Mouse (Mus musculus) kidney, postnatal 36 days (tissue): ENCODE results near the gene Tomm7.
"Not testable (repeated sequence)": the region's sequence is repeated elsewhere in the genome, so short reads cannot be mapped to it uniquely, and the experiment has no call there.

Experiments used
- DNase-seq, 2 experiments: peaks; one replicate each; pipeline ENCODE4 v3.0.0; 2021 to 2022; ENCODE audit warnings: mixed read lengths in 2 of 2

The Tomm7 gene

DNA sequence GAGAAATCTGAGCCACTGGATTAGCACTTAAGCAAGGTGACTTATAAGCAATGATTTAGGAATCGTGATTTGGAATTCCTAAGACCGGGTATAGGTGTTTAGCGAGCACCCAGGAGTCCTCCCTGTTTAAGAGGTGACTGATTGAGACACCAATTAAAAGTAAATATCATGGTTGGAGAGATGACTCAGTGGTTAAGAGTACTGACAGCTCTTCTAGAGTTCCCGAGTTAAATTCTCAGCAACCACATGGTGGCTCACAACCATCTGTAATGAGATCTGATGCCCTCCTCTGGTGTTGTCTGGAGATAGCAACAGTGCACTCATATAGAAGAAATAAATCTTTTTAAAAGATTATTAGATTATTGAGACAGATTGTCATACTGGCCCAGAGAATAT lies 7.2 kb upstream of the Tomm7 start:
- DNase-seq, result not testable (repeated sequence)

DNA sequence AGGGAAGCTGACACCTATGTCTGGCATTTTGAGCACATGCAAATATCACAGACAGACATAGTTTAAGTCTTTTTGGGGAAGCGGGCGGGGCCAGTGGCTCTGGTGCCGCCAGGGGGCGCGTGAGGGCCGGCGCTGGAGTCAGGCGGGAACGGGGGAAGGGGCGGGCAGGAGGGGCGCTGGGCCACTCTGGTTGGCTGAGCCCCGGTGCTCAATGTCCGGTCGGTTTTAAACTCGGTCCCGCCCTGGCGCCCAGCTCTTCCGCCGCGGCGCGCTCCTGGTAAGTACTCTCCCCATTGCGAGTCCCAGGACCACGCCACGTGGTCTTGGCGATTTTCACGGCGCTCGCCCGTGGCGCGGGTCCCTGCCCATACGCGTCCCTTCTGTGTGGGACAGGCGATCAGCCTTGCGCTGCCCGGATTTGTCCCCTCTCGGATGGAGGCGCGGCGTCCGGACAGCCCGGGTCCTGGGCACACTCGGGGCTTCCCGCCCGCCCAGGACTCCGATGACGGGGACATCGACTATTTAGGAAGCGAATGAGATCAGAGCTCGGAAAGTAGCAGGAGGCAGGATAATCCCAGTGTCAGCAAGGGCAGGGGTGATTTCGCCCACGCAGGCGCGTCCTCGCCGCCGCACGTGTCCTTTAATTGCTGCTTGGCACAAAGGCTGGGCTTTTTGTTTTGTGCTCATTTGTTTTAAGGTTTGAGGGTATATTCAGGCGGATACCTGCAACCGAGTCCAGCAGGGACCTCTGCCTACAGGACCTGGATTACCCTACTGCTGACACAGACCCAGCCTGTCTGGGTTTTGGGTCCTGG lies 6.6 kb upstream of the Tomm7 start:
- DNase-seq, result peak; percentile 90 to 97

DNA sequence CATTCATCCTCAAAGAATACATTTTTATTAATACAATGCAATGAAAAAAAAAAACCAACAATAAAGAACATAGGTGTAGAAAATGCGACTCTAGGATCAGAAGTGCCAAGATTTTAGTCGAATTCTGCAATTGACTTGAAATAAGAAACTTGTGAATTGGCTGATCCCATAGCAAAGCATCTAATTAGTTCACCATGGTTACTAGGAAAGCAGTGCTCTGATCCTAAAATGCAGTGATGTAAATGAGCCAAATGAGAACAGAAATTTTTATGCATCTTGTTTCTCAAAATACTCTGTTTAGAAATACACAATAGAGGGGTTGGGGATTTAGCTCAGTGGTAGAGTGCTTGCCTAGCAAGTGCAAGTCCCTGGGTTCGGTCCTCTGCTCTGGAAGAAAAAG lies 1.2 kb upstream of the Tomm7 start:
- no peak for DNase-seq

DNA sequence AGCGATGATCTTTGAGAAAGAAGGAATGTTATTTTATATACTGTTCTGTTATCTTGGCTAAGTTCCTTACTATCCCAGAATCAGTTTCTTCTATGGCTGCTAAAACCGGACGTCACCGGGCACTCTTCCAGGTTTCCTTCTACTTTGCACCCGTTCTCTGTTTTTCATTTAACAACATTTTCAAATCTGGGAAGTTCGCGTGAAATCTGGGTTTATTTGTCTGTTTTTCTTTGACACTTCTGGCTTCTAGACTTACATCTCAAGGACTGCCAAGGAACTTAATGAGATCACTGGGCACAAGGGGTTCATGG lies 525 bp upstream of the Tomm7 start:
- DNase-seq, result peak; percentile 69 to 82

DNA sequence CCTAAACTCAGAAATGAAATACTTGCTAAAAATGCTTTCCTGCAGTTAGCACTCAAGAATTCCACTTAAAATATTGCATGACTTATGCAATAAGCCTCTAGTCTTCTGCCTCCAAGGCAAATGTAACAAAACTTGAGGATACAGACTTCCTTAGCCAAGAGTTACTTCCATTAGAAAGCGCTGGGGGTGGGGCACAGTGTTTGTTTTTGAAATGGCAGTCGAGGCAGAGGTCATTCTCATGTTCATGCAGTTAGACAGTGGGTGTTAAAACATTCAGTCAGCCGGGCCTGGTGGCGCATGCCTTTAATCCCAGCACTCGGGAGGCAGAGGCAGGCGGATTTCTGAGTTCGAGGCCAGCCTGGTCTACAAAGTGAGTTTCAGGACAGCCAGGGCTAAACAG lies 5.8 kb downstream of the Tomm7 start:
- DNase-seq, result no peak

DNA sequence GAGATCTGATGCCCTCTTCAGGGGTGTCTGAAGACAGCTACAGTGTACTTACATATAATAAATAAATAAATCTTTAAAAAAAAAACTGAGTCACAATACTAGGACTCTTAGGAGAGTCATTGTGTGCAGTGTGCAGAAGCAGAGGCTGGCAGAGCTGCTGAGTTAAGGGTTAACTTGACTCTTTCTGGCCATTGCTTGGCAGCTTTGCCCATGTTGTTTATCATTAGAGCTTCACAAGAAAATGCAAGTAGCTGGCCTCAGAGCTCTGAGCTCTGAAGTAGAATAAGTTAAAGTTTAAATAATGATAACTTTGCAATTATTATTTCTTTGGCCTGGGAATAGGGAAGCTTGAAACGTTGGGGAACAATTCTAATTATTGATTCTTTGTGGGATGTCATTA lies 8.3 kb downstream of the Tomm7 start:
- DNase-seq, result peak in 1 of 2 experiments; percentile 19

DNA sequence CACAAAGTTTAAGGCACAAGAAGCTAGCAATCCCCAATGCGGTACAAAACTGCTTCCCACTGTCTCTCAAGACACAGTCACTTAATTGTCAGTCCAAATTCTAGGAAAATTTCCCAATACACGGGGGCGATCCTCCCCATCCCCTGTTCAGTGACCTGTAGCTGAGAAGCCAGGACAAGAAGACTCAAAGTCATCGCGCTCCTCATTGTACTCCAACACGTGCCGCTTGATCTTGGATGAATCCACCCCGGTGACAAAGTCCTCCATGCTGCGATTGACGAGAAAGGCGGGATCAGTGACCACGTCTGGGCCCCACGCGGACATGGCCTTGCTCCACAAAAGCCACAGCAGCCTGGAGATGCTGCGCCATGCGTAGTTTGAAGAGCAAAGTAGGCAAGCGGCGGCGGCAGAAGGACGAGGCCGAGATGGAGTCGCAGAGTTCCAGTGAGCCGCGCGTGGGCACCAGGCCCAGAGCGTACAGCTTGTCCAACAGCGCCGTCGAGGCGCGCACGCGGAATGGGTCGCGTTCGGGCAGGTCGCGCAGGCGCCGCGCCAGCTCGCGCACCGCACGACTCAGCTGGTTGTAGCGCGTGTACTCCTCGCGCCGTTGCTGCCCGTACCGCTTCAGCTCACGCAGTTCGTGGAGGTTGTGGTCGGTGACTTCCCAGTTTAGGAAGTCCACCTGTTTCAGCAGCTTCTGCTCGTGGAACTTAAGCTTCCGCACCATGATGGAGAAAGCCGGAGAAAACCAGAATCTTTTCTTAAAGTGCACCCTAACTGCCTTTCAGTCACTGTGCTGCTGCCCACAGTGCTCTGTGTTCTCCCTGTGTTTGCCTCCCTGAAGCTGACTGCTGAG lies 12.8 kb downstream of the Tomm7 start:
- DNase-seq, result peak; percentile 21 to 69

DNA sequence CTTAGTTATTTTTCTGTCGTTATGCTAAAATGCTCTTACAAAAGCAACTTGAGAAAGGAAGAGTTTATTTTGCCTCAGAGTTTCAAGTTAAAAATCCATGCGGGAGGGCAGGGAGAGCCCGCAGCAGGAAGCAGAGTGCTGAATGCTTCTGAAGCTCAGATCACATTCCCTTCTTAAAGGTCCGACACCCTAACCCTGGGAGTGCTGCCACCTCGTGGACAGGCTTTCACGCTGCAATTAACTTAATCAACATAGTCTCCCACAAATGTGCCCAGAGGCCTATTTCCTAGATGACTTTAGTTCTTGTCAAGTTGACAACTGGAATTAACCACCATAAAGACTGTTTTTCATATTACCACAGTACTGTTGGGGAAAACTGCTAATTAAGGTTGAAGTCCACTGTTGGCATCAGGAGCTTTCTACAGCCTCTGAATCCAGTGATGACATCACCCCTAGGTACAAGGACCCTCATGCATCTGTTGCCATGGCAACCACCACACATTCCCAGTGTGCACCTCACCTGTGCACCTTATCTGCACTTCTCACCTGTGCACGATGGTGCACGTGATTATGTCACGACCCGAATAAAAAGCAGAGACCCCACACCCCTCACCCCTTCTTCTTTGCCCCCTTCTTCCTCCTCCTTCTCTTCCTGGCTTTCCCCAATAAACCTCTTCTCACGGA lies 17.5 kb downstream of the Tomm7 start:
- DNase-seq, result peak; percentile 41 to 81

DNA sequence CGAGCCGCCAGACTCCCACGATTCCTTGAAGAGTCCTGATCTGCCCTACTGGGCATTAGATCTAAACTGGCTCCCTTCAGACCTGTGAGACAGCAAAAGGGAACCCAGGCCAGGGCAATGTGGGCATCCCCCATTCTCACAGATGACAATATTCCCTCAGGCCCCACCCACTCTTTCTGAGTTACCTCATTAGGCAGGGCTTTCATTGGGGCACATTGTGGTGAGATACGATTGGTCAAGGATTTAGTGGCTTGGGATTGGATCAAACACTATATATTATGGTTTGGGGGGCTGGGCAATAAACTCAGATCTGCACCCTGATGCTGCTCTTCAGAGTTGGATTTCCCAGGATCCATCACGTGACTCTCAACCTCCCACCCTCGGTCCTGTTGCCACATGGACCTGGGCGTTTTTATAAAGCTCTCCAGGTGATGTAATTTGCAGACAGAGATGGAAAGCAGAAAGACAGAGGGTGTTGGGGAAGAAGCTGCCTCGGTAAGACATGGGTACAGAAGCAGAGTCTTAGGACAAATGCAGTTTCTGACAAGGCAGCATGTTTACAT lies 19.7 kb downstream of the Tomm7 start:
- DNase-seq, result no peak

DNA sequence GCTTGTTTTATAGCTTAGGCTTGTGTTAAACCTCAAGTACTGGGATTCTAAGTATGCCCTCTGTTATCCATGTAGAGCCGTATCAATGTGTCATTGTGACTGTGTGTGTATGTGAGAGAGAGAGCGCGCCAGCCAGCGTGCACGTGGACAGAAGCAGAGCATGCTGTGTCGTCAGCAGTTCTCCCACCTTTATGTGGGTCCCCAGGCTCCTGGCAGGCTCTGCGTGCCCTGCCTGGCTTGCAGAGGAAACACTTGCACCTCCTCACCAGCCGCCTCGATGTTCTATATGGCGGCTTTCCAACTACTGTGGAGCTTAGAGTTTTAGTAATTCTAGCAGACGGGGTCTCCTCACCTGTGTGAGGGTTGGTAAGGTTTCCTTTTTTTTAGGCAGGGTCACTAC lies 21.7 kb downstream of the Tomm7 start:
- no peak for DNase-seq

DNA sequence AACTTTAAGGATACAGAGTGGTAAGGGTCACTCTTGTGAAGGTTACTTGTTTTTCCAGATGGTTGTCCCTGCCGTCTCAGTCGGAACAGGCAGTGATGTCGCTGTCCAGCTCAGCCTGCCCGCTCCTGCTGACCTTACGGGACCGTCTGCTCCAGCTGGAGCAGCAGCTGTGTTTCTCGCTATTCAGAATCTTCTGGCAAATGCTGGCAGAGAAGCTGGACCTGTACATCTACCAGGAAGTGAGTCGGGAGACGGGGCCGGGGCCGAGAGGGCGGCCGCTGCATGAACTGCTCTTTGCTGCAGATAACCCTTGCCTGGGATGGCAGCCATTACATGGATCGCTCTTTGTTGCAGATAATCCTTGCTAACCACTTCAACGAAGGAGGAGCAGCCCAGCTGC lies 27.3 kb downstream of the Tomm7 start:
- DNase-seq, result no peak

DNA sequence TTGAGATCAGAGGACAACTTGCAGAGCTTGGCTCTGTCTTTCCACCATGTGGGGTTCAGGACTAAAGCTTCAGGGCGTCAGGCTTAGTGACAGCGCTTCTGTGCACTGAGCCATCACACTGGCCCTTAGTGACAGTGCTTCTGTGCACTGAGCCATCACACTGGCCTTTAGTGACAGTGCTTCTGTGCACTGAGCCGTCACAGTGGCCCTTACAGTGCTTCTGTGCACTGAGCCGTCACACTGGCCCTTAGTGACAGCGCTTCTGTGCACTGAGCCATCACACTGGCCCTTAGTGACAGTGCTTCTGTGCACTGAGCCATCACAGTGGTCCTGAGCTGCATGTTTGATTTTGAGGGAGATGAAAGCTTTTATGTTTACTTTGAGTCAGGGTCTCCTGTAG lies 29.1 kb downstream of the Tomm7 start:
- peak in 1 of 2 experiments; percentile 3 for DNase-seq

DNA sequence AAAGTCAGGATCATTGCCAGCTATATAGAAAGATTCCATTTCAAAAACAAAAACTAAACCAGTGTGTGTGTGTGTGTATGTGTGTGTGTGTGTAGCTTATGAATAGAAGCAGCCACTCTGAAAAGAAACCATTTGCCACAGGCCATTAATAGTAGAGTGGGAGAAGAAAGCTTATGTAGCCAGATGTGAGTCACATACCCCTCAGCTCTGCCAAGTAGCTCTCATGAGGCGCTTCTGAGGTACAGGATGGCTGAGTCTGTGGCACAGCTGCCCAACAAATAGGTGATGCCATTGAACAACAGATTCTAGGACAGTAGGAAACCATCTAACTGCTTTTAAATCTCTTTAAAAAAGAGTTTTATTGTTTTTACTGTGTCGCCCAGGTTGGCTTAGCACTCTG lies 51.2 kb downstream of the Tomm7 start:
- DNase-seq, result no peak

DNA sequence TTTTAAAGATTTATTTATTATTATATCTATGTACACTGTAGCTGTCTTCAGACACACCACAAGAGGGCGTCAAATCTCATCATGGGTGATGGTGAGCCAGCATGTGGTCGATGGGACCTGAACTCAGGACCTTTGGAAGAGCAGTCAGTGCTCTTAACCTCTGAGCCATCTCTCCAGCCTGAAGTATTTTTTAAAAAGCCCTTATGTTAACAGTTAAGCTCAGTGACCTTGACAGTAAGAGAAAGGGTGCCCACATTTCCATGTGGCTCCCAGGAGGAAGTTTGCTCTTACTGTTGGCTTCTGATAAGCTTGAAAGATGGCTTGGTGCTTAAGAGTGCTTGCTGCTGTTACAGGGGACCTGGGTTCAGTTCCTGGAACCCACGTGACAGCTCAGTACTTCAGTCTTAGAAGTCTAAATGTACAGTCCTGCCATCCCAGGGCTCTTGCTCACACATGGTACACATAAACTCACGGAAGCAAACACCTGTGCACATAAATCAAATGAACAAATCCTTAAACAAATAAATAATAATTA lies 54.8 kb downstream of the Tomm7 start:
- no peak for DNase-seq
